Mouse (Mus musculus) kidney, embryonic 16.5 days (tissue): ENCODE data around the gene Olfr1270. TPM values are rescaled to one million over a fixed set of nuclear protein-coding genes. Genes with fewer than 3 reads are reported as not detected.

Experiments
- polyA plus RNA-seq: library from polyadenylated mRNA; unstranded; fragments of >200 nt; fragmentation: Nextera tagmentation; extraction: Ambion mirVana; gene quantifications from 2 replicates; pipeline ENCODE4 v1.2.1, GENCODE M21; 2015

Olfr1270 gene
- polyA plus RNA-seq, 1 experiment from 2014 or later: not detected

Other genes starting within 250 kb of the Olfr1270 start
- not detected in 2 replicates for gene Olfr1258, start 225.8 kb downstream of the Olfr1270 start, polyA plus RNA-seq
- not detected in 2 replicates for gene Olfr1259, start 204.4 kb downstream of the Olfr1270 start, polyA plus RNA-seq
- gene Olfr1260, start 178.8 kb downstream of the Olfr1270 start, polyA plus RNA-seq: not detected in 2 replicates
- not detected in 2 replicates for gene Olfr1261, start 161.9 kb downstream of the Olfr1270 start, polyA plus RNA-seq
- gene Olfr1262, start 152.9 kb downstream of the Olfr1270 start, polyA plus RNA-seq: not detected in 2 replicates
- gene Olfr1263, start 141.0 kb downstream of the Olfr1270 start, polyA plus RNA-seq: not detected in 2 replicates
- gene Olfr1264, start 127.5 kb downstream of the Olfr1270 start, polyA plus RNA-seq: not detected in 2 replicates
- gene Olfr1265, start 117.8 kb downstream of the Olfr1270 start, polyA plus RNA-seq: not detected in 2 replicates
- gene Olfr140, start 89.5 kb downstream of the Olfr1270 start, polyA plus RNA-seq: not detected in 2 replicates
- gene Olfr1269, start 31.7 kb downstream of the Olfr1270 start, polyA plus RNA-seq: not detected in 2 replicates
- not detected in 2 replicates for gene Olfr32, start 10.8 kb downstream of the Olfr1270 start, polyA plus RNA-seq
- gene Olfr1506, start 71.4 kb upstream of the Olfr1270 start, polyA plus RNA-seq: not detected in 2 replicates
- gene Olfr142, start 104.5 kb upstream of the Olfr1270 start, polyA plus RNA-seq: not detected in 2 replicates
- not detected in 2 replicates for gene Olfr1271, start 117.9 kb upstream of the Olfr1270 start, polyA plus RNA-seq
- not detected in 2 replicates for gene Olfr1272, start 139.8 kb upstream of the Olfr1270 start, polyA plus RNA-seq
- gene Gm13769, start 169.1 kb upstream of the Olfr1270 start, polyA plus RNA-seq: not detected in 2 replicates
- gene Olfr1274-ps, start 245.6 kb upstream of the Olfr1270 start, polyA plus RNA-seq: not detected in 2 replicates